Mouse (Mus musculus): Measurements from ENCODE around the gene Gm8947. TPM values are rescaled to one million over a fixed set of nuclear protein-coding genes. Genes with fewer than 3 reads are reported as not detected.
"Not testable (repeated sequence)": the region's sequence is repeated elsewhere in the genome, so short reads cannot be mapped to it uniquely, and the experiment has no call there.

The Gm8947 gene
- polyA plus RNA-seq, 1 experiment from 2014 or later = not detected

DNA sequence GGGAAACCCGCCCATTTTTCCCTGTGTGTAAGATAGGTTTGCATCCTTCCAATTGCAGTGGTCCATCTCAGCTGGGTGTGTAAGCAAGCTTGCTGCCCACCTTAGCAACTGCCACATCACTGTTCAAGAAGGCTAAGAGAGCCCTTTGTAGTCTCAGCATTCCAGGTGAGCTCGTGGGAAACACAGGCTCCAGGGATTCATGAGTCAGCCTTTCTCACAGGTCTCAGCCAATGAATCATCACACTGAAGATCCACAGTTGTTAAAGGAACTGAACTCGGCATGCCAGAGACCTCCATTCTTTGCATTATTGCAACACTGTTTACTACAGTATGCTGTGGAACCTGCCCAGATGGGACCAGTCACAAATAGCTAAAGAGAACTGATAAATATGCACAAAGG lies 23.5 kb upstream of the Gm8947 start:
- no peak overlapping the region for H3K27ac ChIP-seq
- no peaks in the 10 kb centered on the region for H3K79me2 ChIP-seq (ENCODE audit: inconsistent target)
- H3K36me3 ChIP-seq (ENCODE audit: inconsistent target) = no peaks in the 10 kb centered on the region
- 68% methylated on average over 3 of the region's 3 CpGs for WGBS (ENCODE audit: missing documents)
- no peak overlapping the region for H3K4me3 ChIP-seq (ENCODE audit: inconsistent target)

DNA sequence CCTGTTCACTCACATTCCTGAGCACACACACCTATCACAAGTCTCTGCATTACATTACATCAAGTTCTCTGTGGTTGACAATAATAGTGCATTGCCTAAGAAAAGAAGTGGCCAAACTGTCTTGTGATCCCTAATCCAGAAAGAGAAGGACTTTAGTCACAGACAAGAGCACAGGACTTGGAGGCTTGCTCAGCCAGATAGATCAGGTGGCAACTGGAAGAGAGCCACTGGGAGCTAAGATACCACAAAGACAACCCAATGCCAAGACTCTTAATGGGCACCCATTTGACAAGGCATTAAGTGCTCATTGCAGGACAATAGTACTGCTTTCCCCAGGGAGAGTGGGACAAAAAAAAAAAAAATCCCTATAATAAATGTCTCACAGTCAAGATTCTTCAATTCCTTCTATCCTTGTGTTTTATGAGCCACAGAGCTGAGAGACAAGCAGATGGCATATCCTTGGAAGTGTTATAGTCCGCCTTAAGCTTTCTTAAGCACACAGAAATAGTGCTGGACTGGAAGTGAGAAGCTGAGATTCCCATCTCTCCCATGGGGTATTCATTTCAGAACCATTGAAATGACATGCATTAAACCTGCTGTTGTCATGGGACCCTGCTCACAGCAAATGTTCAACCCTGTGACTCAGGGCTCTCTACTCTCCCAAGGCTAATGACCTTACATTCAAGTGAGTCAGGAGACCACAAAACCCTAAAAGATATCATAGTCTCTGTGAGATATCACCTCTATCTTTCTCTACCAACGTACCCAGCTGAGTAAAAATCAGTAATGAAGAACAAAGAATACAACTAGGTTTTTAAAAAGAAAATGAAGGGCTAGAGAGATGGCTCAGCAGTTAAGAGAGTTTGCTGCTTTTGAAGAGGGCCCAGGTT lies 20.4 kb upstream of the Gm8947 start:
- Histone ChIP-seq H3K79me2 (ENCODE audit: inconsistent target) (no peaks in the 10 kb centered on the region), H3K27ac (no peak overlapping the region), H3K36me3 (ENCODE audit: inconsistent target) (no peaks in the 10 kb centered on the region), H3K4me3 (ENCODE audit: inconsistent target) (no peak overlapping the region)
- WGBS (ENCODE audit: missing documents) = 88% methylated on average over 2 of the region's 2 CpGs

DNA sequence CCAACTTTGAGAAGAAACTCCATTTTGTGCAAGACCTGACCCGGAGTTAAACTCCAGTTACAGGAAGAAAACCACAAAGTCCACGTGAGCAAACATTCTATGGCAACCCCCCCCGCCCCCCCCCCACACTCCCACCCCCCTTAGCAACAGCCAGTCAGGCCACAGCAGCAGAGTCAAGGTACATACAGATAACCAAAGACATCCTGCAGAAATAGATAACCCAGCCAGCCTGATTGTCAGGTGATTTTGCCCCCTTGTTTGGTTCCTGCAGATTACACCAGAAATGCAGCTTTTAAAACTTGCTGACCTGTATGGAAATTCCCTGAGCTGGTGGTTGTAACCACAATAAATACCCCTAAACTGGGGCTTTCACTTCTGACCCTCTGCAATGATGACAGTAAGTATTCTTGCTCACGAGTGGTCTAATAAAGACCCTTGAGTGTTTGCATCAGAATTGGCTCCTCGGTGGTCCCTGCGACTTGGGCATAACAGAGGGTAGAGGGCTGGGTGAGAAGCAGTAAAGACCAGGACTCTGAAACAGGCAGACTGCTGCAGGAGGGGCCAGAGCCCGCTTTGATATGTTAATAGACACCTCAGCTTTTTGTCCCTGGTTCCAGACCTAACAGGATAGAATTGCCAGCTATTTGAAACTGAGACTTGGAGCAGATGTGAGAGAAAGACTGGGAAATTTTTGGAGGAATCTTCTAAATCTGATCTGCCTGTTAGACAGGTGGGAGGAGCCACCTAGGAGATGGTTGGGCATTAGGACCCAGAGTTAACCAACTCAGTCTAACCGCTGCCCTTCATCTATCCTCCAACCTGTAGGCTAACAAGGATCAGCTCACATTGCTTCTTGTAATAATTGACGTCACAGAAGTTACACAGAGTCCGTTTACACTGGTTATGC lies 14.9 kb upstream of the Gm8947 start:
- Histone ChIP-seq H3K4me3 (ENCODE audit: inconsistent target) (no peak overlapping the region), H3K36me3 (ENCODE audit: inconsistent target) (no peaks in the 10 kb centered on the region), H3K79me2 (ENCODE audit: inconsistent target) (no peaks in the 10 kb centered on the region), H3K27ac (no peak overlapping the region)
- 41% methylated on average over 8 of the region's 10 CpGs for WGBS (ENCODE audit: missing documents)

DNA sequence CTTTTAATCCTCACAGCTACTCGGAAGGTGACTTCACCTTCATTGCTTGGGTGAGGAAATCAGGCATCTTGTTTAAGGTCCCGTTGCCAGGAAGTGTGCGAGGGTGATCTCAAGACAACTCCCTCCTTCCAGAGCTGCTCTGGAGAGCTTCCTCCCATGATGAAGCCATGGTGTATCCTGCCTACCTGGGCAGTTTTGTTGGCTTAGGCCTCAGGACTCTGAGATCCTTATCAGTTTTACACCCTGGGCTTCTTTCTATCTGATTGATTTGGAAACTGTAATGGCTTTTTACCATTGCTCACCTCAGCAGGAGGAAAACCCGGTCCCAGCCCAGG lies 14.3 kb upstream of the Gm8947 start:
- WGBS (ENCODE audit: missing documents) = 55% methylated on average over 4 of the region's 4 CpGs
- H3K4me3 ChIP-seq (ENCODE audit: inconsistent target) = no peak overlapping the region
- no peak overlapping the region for H3K27ac ChIP-seq
- no peaks in the 10 kb centered on the region for H3K36me3 ChIP-seq (ENCODE audit: inconsistent target)
- no peaks in the 10 kb centered on the region for H3K79me2 ChIP-seq (ENCODE audit: inconsistent target)

DNA sequence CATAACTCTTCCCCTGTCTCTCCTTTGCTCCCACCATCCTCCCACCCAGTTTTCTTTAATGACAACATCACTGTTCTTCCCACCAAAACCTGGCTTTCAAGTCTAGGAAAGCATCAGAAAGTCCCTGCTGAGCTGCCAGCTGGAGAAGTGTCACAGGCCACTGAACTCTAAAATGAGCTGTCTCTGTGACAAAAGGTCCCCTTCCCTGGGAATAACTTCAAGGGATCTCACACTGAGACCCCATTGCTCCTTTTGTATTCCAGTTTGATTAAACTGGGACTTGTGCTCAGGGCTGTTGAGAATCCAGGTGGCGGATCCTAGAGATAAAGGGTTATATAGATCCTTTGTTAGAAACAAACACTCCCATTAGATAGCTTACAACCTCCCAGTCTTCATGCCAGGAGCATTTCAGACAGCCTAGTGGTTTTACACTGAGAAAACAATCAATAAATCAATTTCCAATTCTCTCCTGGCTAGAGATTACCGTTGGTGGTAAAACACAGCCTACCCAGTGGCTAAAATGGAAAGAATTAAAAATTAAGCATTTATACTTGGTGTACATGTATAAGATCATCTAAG lies 13.6 kb upstream of the Gm8947 start:
- Histone ChIP-seq H3K79me2 (ENCODE audit: inconsistent target) (no peaks in the 10 kb centered on the region), H3K4me3 (ENCODE audit: inconsistent target) (no peak overlapping the region), H3K27ac (no peak overlapping the region), H3K36me3 (ENCODE audit: inconsistent target) (no peaks in the 10 kb centered on the region)
- WGBS (ENCODE audit: missing documents) = 96% methylated on average over 2 of the region's 2 CpGs

DNA sequence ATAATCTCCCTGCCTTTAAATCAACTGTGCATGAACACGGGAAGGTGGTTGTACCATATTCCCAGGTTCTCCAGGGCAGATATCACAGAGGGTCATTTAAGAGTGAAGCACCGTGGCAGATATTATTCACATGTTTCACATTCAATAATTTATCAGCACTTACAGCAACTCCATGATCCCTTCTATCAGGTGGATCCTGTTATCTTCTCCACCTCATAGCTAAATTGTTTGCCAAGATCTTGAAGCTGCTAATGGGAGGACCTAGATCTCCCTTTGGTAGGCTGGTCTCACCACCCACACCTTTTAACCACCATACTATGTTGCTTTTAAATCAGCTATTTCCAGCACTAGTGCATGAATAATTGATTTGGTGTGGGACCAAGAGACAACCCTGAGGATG lies 12.0 kb upstream of the Gm8947 start:
- H3K27ac ChIP-seq = no peak overlapping the region
- H3K4me3 ChIP-seq (ENCODE audit: inconsistent target) = no peak overlapping the region
- H3K79me2 ChIP-seq (ENCODE audit: inconsistent target) = no peaks in the 10 kb centered on the region
- 93% methylated on average over 2 of the region's 2 CpGs for WGBS (ENCODE audit: missing documents)
- no peaks in the 10 kb centered on the region for H3K36me3 ChIP-seq (ENCODE audit: inconsistent target)

DNA sequence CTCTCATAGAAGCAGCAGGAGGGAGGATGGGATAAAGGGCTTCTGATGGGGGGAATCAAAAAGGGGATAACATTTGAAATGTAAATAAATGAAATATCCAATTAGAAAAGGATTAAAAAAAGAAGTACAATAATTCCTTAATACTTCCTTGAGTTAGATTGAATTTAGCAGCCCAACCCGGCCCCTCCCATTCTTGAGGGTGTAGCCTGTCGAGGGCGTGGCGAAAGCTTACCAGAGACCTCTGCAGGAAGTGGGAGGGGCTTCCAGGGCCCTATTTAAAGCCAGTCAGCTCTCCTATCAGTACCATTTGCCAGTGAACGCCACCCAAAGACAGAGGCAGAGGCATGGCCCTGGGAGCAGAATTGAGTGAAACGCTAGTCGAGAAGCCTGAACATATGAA lies 9.9 kb upstream of the Gm8947 start, which contains the start of gene Gm47985:
Gm47985 (plus strand) TSS at position 272 of the 400 bp plus-strand sequence.
- not testable (repeated sequence) for H3K27ac ChIP-seq; H3K36me3 ChIP-seq (ENCODE audit: inconsistent target); H3K79me2 ChIP-seq (ENCODE audit: inconsistent target); H3K4me3 ChIP-seq (ENCODE audit: inconsistent target)
- no CpG with 5 or more reads among the region's 7 CpGs for WGBS (ENCODE audit: missing documents)

DNA sequence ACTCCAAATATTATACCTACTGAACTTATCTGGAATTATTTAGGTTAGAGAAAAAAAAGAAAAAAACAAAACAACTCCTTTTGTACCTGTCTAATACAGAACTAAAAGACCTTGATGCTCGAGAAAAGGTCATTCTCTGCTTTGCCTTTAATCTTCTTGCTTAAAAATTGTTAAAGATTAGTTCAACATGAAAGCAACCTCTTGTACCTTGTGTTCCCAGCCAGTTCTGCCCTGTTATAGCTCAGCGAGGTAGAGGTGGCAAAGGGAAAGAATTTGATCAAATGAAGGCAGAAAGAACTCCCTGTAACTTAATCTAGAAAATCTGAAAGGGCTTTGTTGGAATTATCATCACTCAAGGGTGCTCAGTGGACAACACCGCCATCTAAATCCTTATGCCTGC lies 6.0 kb upstream of the Gm8947 start:
- not testable (repeated sequence) for H3K36me3 ChIP-seq (ENCODE audit: inconsistent target); H3K27ac ChIP-seq; H3K4me3 ChIP-seq (ENCODE audit: inconsistent target); H3K79me2 ChIP-seq (ENCODE audit: inconsistent target)
- WGBS (ENCODE audit: missing documents) = 94% methylated on average over 2 of the region's 3 CpGs

DNA sequence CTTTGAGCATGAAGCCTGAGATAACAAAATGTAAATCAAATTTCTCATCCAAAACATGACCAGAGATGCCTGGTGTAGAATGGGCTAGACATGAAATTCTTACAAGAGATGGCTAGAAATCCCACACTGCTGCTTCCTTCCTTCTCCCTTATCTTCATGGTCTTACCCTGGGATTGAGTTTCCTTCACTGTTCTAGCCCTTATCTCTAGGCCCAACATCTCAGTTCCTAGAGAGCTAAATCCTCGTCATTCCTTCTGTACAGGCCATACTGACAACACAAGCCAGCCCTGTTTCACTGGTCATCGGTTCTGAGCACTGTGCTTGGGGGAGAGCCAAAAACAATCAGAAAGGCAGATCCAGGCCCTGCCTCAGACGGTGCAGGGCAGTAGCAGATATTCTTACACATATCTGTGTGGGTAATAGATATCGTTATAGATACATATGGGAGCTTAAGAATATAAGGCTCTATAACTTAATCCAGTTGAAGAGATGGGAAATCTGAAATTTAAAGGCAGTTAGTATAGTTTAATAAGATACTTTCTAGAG lies 5.2 kb upstream of the Gm8947 start:
- not testable (repeated sequence) for H3K79me2 ChIP-seq (ENCODE audit: inconsistent target); H3K4me3 ChIP-seq (ENCODE audit: inconsistent target); H3K36me3 ChIP-seq (ENCODE audit: inconsistent target); H3K27ac ChIP-seq
- 90% methylated on average over 4 of the region's 4 CpGs for WGBS (ENCODE audit: missing documents)

DNA sequence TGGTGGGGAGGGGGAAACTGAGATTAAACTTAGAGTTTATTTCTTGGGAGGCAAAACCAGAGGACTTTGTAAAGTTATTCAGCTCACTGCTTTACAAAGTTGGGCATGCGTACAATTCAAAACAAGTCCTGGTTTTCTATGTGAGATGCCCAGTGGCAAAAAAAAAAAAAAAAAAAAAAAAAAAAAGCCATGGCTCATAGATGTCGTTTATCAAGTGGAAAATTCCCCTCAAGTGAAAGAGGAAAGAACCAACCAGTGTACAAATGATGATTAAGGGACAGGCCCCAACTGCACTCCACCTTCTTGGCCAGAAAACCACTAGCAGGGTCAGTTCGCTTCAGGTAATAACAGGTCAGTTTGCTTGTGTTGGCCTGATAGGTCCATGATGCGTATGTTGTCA lies 3.7 kb upstream of the Gm8947 start:
- WGBS (ENCODE audit: missing documents) = 74% methylated on average over 4 of the region's 4 CpGs
- no peak overlapping the region for H3K4me3 ChIP-seq (ENCODE audit: inconsistent target)
- no peaks in the 10 kb centered on the region for H3K36me3 ChIP-seq (ENCODE audit: inconsistent target)
- H3K27ac ChIP-seq = no peak overlapping the region
- H3K79me2 ChIP-seq (ENCODE audit: inconsistent target) = no peaks in the 10 kb centered on the region

DNA sequence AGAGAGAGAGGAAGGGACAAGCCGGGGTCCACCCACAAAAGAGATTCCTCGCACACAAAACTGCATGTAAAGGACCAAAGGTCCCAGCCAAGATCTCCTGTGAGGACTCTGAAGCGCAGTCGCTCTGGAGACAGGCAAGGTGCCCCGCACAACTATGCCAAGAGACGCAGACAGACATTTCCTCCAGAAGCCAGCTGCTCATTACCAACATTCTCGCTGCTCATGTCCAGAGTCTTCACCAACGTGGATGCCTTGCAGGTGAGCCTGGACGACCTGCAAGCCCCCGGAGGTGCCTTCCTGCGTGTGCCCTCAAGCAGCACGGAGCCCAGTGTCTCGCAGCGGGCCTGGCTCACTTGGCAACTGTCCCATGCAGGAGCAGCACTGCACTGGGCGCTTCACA lies 563 bp downstream of the Gm8947 start:
- 90% methylated on average over 9 of the region's 15 CpGs for WGBS (ENCODE audit: missing documents)
- H3K79me2 ChIP-seq (ENCODE audit: inconsistent target); H3K4me3 ChIP-seq (ENCODE audit: inconsistent target); H3K36me3 ChIP-seq (ENCODE audit: inconsistent target); H3K27ac ChIP-seq: not testable (repeated sequence)

DNA sequence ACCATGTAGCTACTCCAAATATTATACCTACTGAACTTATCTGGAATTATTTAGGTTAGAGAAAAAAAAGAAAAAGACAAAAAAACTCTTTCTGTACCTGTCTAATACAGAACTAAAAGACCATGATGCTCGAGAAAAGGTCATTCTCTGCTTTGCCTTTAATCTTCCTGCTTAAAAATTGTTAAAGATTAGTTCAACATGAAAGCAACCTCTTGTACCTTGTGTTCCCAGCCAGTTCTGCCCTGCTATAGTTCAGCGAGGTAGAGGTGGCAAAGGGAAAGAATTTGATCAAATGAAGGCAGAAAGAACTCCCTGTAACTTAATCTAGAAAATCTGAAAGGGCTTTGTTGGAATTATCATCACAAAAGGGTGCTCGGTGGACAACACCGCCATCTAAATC lies 3.8 kb downstream of the Gm8947 start:
- WGBS (ENCODE audit: missing documents) = 89% methylated on average over 4 of the region's 4 CpGs

DNA sequence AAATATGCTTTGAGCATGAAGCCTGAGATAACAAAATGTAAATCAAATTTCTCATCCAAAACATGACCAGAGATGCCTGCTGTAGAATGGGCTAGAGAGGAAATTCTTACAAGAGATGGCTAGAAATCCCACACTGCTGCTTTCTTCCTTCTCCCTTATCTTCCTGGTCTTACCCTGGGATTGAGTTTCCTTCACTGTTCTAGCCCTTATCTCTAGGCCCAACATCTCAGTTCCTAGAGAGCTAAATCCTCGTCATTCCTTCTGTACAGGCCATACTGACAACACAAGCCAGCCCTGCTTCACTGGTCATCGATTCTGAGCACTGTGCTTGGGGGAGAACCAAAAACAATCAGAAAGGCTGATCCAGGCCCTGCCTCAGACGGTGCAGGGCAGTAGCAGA lies 4.5 kb downstream of the Gm8947 start:
- not testable (repeated sequence) for H3K27ac ChIP-seq; H3K36me3 ChIP-seq (ENCODE audit: inconsistent target); H3K4me3 ChIP-seq (ENCODE audit: inconsistent target); H3K79me2 ChIP-seq (ENCODE audit: inconsistent target)
- WGBS (ENCODE audit: missing documents) = 96% methylated on average over 3 of the region's 3 CpGs

More for the DNA sequence above, 3.8 kb downstream of the Gm8947 start:
- not testable (repeated sequence) for H3K4me3 ChIP-seq (ENCODE audit: inconsistent target); H3K79me2 ChIP-seq (ENCODE audit: inconsistent target); H3K36me3 ChIP-seq (ENCODE audit: inconsistent target); H3K27ac ChIP-seq

DNA sequence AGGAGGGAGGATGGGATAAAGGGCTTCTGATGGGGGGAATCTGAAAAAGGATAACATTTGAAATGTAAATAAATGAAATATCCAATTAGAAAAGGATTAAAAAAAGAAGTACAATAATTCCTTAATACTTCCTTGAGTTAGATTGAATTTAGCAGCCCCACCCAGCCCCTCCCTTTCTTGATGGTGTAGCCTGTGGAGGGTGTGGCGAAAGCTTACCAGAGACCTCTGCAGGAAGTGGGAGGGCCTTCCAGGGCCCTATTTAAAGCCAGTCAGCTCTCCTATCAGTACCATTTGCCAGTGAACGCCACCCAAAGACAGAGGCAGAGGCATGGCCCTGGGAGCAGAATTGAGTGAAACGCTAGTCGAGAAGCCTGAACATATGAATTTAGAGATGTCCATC lies 5.9 kb downstream of the Gm8947 start, which contains the start of gene Gm47995:
Gm47995 (plus strand) TSS at position 329 of the 400 bp plus-strand sequence.
- H3K79me2 ChIP-seq (ENCODE audit: inconsistent target); H3K4me3 ChIP-seq (ENCODE audit: inconsistent target); H3K36me3 ChIP-seq (ENCODE audit: inconsistent target); H3K27ac ChIP-seq: not testable (repeated sequence)
- 89% methylated on average over 1 of the region's 4 CpGs for WGBS (ENCODE audit: missing documents)

DNA sequence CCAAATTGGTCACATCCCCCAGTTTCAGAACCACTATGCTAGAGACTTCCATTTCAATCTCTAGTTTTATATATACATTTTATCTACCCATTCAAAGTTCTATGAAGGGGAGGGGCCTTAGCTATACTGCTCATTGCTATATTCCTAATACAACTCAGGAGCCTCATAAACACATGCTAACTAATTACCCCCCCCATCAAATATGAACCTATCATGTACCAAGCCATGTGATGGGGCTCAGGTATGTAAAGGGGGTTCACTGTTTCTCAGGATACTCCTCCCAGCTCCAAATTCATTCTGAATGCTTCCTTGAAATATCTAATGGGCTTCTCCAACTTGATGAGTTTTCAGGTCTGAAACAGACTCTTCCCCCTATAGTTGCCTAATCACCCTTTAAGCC lies 8.4 kb downstream of the Gm8947 start:
- not testable (repeated sequence) for H3K4me3 ChIP-seq (ENCODE audit: inconsistent target); H3K27ac ChIP-seq; H3K79me2 ChIP-seq (ENCODE audit: inconsistent target); H3K36me3 ChIP-seq (ENCODE audit: inconsistent target)
